Mouse (Mus musculus): ENCODE results near the gene BC034090. TPM values are rescaled to one million over a fixed set of nuclear protein-coding genes. Genes with fewer than 3 reads are reported as not detected.
"Not testable (repeated sequence)": the region's sequence is repeated elsewhere in the genome, so short reads cannot be mapped to it uniquely, and the experiment has no call there.

The BC034090 gene
- polyA plus RNA-seq, 1 experiment = not detected

DNA sequence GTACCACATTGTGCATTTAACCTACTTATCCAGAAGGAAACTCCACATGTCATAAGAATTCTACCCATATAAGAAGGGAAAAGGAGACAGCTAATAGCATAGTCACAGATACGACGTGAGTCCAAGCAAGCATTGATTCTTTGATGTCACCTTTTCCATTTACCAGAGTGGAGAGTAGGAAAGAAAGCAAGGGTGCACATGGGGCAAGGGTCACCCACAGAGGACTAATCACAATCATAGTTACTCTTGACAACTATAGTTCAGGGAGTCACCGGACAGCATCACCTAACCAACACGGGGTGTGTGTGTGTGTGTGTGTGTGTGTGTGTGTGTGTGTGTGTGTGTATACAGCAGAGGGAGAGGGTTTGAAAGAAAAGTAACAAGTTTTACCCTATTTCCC is 31.5 kb upstream of the BC034090 start:
- no peak overlapping the region for H3K4me3 ChIP-seq (ENCODE audit: insufficient read depth, low read depth, low read length)
- 89% methylated on average over 4 of the region's 4 CpGs for WGBS
- TF ChIP-seq CTCF (IDR thresholded peaks at IDR 0.05; ENCODE audit: insufficient read depth, low read depth, low read length) = no peak
- TF ChIP-seq POLR2A (IDR thresholded peaks at IDR 0.05; ENCODE audit: insufficient read depth, low read depth, low read length) = no peak
- H3K27ac ChIP-seq (ENCODE audit: insufficient read depth, low read depth, low read length) = no peak overlapping the region
- H3K4me1 ChIP-seq (ENCODE audit: control insufficient read depth, insufficient read depth, low read length) = peaks cover 5% of the 10 kb centered on the region

DNA sequence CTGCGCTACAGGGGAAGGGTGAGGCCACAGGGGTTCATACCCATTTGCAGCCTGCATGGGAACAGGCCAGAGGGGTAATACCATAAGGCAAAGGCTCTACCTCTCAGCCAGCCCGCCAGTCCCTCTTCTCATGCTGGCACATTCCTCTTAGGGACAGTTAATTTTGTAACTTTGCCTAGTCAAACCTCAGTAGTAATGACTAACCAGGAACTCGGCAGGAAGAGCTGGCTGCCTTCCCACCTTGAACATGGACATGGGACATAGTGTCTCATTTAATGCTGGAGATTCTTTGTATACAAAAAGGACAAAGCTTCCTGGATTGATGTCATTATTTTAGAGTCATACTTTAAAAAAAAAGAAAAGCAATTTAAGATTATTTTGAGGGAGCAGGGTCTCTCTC is 30.7 kb upstream of the BC034090 start:
- no peak for TF ChIP-seq POLR2A (IDR thresholded peaks at IDR 0.05; ENCODE audit: insufficient read depth, low read depth, low read length)
- no peak for TF ChIP-seq CTCF (IDR thresholded peaks at IDR 0.05; ENCODE audit: insufficient read depth, low read depth, low read length)
- WGBS = 77% methylated on average over 3 of the region's 3 CpGs
- H3K4me1 ChIP-seq (ENCODE audit: control insufficient read depth, insufficient read depth, low read length) = peaks cover 5% of the 10 kb centered on the region
- no peak overlapping the region for H3K4me3 ChIP-seq (ENCODE audit: insufficient read depth, low read depth, low read length)
- no peak overlapping the region for H3K27ac ChIP-seq (ENCODE audit: insufficient read depth, low read depth, low read length)

DNA sequence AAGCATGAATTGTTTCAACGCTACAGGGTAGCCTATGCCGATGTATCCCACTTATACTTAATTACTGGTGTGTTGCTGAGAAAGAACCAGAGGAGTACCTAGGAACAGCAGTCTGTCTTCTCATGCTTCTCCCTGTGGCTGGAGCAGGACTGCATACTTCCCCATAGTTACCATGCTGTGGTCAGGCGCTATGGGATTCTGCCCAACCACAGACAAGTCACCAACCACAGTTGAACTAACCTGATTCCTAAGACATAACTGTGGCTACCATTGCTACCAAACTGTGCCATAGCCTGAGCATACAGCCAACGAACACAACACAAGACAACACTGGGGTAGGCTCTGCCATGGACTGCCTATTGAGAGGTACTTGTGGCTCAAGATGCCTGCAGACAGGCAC is 28.7 kb upstream of the BC034090 start:
- Histone ChIP-seq H3K27ac (ENCODE audit: insufficient read depth, low read depth, low read length) (no peak overlapping the region), H3K4me3 (ENCODE audit: insufficient read depth, low read depth, low read length) (no peak overlapping the region), H3K4me1 (ENCODE audit: control insufficient read depth, insufficient read depth, low read length) (peaks cover 5% of the 10 kb centered on the region)
- 83% methylated on average over 4 of the region's 4 CpGs for WGBS
- no peak for TF ChIP-seq CTCF (IDR thresholded peaks at IDR 0.05; ENCODE audit: insufficient read depth, low read depth, low read length)
- TF ChIP-seq POLR2A (IDR thresholded peaks at IDR 0.05; ENCODE audit: insufficient read depth, low read depth, low read length) = no peak

DNA sequence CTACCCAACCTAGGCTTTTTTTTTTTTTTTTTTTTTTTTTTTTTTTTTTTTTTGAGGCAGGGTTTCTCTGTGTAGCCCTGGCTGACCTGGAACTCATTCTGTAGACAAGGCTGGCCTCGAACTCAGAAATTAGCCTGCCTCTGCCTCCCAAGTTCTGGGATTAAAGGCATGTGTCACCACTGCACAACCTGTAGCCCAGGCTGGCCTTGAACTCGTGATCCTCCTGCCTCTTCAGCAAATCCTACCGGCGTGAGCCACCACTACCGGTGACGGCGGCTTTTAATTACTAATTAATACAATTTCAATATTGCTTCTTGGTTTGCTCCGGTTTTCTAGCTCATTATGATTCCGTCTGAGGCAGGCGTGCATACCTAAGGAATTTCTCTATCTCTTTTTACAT is 18.3 kb upstream of the BC034090 start:
- WGBS = 96% methylated on average over 10 of the region's 10 CpGs
- not testable (repeated sequence) for H3K4me3 ChIP-seq (ENCODE audit: insufficient read depth, low read depth, low read length)

DNA sequence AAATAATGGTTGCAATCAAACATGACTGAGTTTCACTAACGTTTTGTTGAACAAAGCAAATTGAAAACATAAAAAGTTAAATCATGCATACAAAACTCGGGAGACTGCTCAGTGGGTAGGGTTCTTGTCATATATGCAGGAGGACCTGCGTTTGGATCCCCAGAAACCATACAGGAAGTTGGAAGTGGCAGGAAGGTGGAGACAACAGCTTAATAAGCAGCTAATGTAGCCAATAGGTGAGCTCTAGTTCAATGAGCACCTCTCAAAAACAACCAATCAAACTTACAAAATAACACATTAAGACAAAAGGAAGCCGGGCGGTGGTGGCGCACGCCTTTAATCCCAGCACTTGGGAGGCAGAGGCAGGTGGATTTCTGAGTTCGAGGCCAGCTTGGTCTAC is 10.1 kb upstream of the BC034090 start:
- Histone ChIP-seq H3K27ac (ENCODE audit: insufficient read depth, low read depth, low read length) (no peak overlapping the region), H3K4me1 (ENCODE audit: control insufficient read depth, insufficient read depth, low read length) (peaks cover 4% of the 10 kb centered on the region; the same call in 1 of the 2 replicates), H3K4me3 (ENCODE audit: insufficient read depth, low read depth, low read length) (no peak overlapping the region)
- TF ChIP-seq CTCF (IDR thresholded peaks at IDR 0.05; ENCODE audit: insufficient read depth, low read depth, low read length) (no peak), POLR2A (IDR thresholded peaks at IDR 0.05; ENCODE audit: insufficient read depth, low read depth, low read length) (no peak)
- 85% methylated on average over 8 of the region's 8 CpGs for WGBS

More for the DNA sequence above, 18.3 kb upstream of the BC034090 start:
- not testable (repeated sequence) for H3K27ac ChIP-seq (ENCODE audit: insufficient read depth, low read depth, low read length); H3K4me1 ChIP-seq (ENCODE audit: control insufficient read depth, insufficient read depth, low read length)

DNA sequence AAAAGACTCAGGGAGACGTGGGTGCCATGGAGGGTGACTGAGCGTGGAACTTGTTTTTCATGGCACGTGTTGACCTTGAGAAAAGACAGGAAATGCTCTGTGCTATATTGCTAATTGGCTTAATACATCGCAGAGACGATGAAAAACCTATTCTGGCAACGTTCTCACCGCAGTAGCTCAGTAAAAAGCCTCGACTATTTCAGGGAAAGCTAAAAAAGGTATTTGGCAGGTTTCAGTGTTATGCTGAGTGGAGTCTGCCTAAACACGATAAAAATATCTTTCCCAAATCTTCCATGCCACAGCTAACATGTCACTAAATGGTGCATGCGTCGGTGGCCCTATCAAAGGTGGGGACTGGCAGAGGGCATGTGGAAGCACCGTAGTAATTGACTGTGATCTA is 8.9 kb upstream of the BC034090 start:
- WGBS = 63% methylated on average over 12 of the region's 12 CpGs
- Histone ChIP-seq H3K4me1 (ENCODE audit: control insufficient read depth, insufficient read depth, low read length) (peaks cover 4% of the 10 kb centered on the region; the same call in 1 of the 2 replicates), H3K27ac (ENCODE audit: insufficient read depth, low read depth, low read length) (no peak overlapping the region), H3K4me3 (ENCODE audit: insufficient read depth, low read depth, low read length) (no peak overlapping the region)
- TF ChIP-seq CTCF (IDR thresholded peaks at IDR 0.05; ENCODE audit: insufficient read depth, low read depth, low read length) = no peak
- TF ChIP-seq POLR2A (IDR thresholded peaks at IDR 0.05; ENCODE audit: insufficient read depth, low read depth, low read length) = no peak

DNA sequence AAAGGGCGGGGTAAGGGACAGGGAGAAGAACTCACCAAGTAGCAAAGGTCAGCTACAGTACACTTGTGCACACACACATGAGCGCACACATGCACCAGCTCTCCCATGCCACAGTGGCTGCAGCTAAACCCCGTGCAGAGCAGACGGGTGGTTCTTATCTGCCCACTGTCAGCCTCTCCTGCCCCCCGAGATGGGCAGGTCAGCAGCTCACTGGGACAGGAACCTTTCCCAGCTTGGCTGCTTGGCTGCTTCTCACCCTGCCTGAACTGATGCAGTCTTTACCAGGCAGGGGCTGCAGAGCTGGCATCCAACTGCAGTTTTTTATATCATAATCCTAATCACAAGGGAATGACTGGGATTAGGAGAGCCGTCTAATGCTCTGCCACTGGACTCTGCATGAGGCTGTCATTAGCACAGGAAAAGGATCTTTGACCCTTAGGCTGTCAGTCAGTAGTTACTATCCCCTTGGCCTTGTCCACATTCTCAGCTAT is 8.4 kb upstream of the BC034090 start:
- H3K4me1 ChIP-seq (ENCODE audit: control insufficient read depth, insufficient read depth, low read length) = peaks cover 4% of the 10 kb centered on the region; the same call in 1 of the 2 replicates
- H3K27ac ChIP-seq (ENCODE audit: insufficient read depth, low read depth, low read length) = no peak overlapping the region
- WGBS = 72% methylated on average over 6 of the region's 6 CpGs
- TF ChIP-seq CTCF (IDR thresholded peaks at IDR 0.05; ENCODE audit: insufficient read depth, low read depth, low read length) = no peak
- TF ChIP-seq POLR2A (IDR thresholded peaks at IDR 0.05; ENCODE audit: insufficient read depth, low read depth, low read length) = no peak
- H3K4me3 ChIP-seq (ENCODE audit: insufficient read depth, low read depth, low read length) = no peak overlapping the region

DNA sequence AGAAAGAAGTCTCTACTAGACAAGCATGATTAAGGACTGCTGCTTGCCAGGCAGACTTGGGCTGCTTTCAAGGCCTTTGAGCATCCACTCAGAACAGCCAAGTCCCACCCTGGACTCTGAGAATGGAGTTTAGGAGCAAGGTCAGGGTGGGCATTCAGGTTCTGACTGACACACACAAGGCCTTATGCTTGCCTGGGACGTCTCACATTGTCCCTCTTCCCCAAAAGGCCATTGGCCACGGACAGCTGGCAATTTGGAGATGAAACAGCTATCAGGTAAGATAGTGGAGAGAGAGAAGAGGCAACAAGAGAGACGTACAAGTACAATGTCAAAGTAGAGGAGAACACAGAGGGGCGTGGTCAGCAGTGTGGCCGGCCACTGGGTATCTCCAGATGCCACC is 7.4 kb upstream of the BC034090 start:
- Histone ChIP-seq H3K4me3 (ENCODE audit: insufficient read depth, low read depth, low read length) (no peak overlapping the region), H3K4me1 (ENCODE audit: control insufficient read depth, insufficient read depth, low read length) (peaks cover 4% of the 10 kb centered on the region; the same call in 1 of the 2 replicates), H3K27ac (ENCODE audit: insufficient read depth, low read depth, low read length) (no peak overlapping the region)
- 85% methylated on average over 5 of the region's 5 CpGs for WGBS
- TF ChIP-seq POLR2A (IDR thresholded peaks at IDR 0.05; ENCODE audit: insufficient read depth, low read depth, low read length) (no peak), CTCF (IDR thresholded peaks at IDR 0.05; ENCODE audit: insufficient read depth, low read depth, low read length) (no peak)

DNA sequence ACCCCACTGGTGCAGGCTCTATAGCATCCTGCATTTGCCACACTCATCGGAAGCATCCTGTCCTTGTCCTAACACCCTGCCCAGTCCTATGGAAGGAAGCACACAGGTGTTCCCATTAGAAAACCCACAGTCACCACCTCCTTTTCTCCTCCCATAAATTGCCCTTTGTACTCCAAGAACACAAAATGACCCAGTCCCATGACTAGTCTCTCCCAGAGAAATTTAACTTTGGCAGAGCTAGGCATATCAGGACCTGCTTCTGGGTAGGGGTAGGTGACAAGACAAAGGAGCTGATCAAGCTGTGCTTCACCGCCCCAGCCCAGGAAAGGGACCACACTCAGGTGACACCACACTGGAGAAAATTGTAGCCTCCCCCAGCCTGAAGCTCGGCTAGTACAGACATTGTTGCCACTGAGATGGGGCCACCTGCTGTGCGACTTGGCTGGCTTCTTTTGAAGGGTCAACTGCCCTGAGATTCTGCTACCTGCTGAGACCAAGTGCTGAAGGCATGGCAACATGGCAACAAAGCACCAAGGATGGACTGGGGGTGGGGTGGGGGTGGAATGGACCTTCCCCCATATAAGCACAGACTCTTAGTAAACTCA is 6.4 kb upstream of the BC034090 start:
- 70% methylated on average over 4 of the region's 4 CpGs for WGBS
- TF ChIP-seq CTCF (IDR thresholded peaks at IDR 0.05; ENCODE audit: insufficient read depth, low read depth, low read length) = no peak
- no peak for TF ChIP-seq POLR2A (IDR thresholded peaks at IDR 0.05; ENCODE audit: insufficient read depth, low read depth, low read length)
- H3K27ac ChIP-seq (ENCODE audit: insufficient read depth, low read depth, low read length) = no peak overlapping the region
- H3K4me3 ChIP-seq (ENCODE audit: insufficient read depth, low read depth, low read length) = no peak overlapping the region
- peaks cover 5% of the 10 kb centered on the region; the same call in 1 of the 2 replicates for H3K4me1 ChIP-seq (ENCODE audit: control insufficient read depth, insufficient read depth, low read length)

All from olfactory bulb, adult 2 months (tissue).